Mouse (Mus musculus): ENCODE results near the gene Ar. TPM values are rescaled to one million over a fixed set of nuclear protein-coding genes. Genes with fewer than 3 reads are reported as not detected.

Gene Ar
- 0.08 and 0.14 TPM in 2 replicates for polyA plus RNA-seq (2014; fragmentation: Nextera tagmentation; extraction: Ambion mirVana)

- Histone ChIP-seq H3K9ac (replicated peaks; ENCODE audit: low read length) (no peak within 1 kb of the TSS), H3K27me3 (ENCODE audit: control insufficient read depth, insufficient read depth, low read length) (peaks cover 24% of the 10 kb centered on the region), H3K27ac (replicated peaks; ENCODE audit: low read depth, low read length) (no peak within 1 kb of the TSS), H3K4me2 (ENCODE audit: low read depth, low read length) (peak within 1 kb of the TSS; percentile 60), H3K4me3 (ENCODE audit: low read depth, low read length) (peak within 1 kb of the TSS; percentile 31), H3K4me1 (ENCODE audit: control insufficient read depth, insufficient read depth, low read length) (no peaks in the 10 kb centered on the region), H3K36me3 (replicated peaks; ENCODE audit: control insufficient read depth, insufficient read depth, low read depth, low read length) (no peaks in the 10 kb centered on the region), H3K9me3 (replicated peaks; ENCODE audit: control insufficient read depth, low read length) (no peaks in the 10 kb centered on the region)
- ATAC-seq (replicated peaks; ENCODE audit: insufficient number of reproducible peaks, low FRiP score, low TSS enrichment, low read depth) = peak; percentile 52; the same call in 1 of the 2 replicates
- peak; percentile 36 for DNase-seq (ENCODE audit: low spot score)
- 15% methylated on average over 24 of the region's 27 CpGs for WGBS
Observed at GRCm38 (mm10) chrX:98148531-98149342, at the start of gene Ar. Gene Ar (plus strand): TSS chrX:98148769.

GRCm38 (mm10) chrX:98149724-98150392 lies 1.3 kb downstream of the Ar start:
- H3K27me3 ChIP-seq (ENCODE audit: control insufficient read depth, insufficient read depth, low read length) = peaks cover 24% of the 10 kb centered on the region

GRCm38 (mm10) chrX:98150393-98151119 lies 2.0 kb downstream of the Ar start:
- DNase-seq (ENCODE audit: low spot score) (peak; percentile 1), ATAC-seq (replicated peaks; ENCODE audit: insufficient number of reproducible peaks, low FRiP score, low TSS enrichment, low read depth) (0 out of 2 replicates have a peak, but pooled peaks have one; percentile 59)
- no peaks in the 10 kb centered on the region for H3K9me3 ChIP-seq (replicated peaks; ENCODE audit: control insufficient read depth, low read length)
- H3K9ac ChIP-seq (replicated peaks; ENCODE audit: low read length) = no peak overlapping the region
- no peaks in the 10 kb centered on the region for H3K36me3 ChIP-seq (replicated peaks; ENCODE audit: control insufficient read depth, insufficient read depth, low read depth, low read length)
- H3K4me1 ChIP-seq (ENCODE audit: control insufficient read depth, insufficient read depth, low read length) = no peaks in the 10 kb centered on the region
- peak overlapping the region; percentile 60 for H3K4me2 ChIP-seq (ENCODE audit: low read depth, low read length)
- peak overlapping the region; percentile 31 for H3K4me3 ChIP-seq (ENCODE audit: low read depth, low read length)
- WGBS = 22% methylated on average over 32 of the region's 33 CpGs
- peaks cover 24% of the 10 kb centered on the region for H3K27me3 ChIP-seq (ENCODE audit: control insufficient read depth, insufficient read depth, low read length)
- H3K27ac ChIP-seq (replicated peaks; ENCODE audit: low read depth, low read length) = no peak overlapping the region

More at GRCm38 (mm10) chrX:98149724-98150392, 1.3 kb downstream of the Ar start:
- no peak overlapping the region for H3K27ac ChIP-seq (replicated peaks; ENCODE audit: low read depth, low read length)
- peak overlapping the region; percentile 31 for H3K4me3 ChIP-seq (ENCODE audit: low read depth, low read length)
- ATAC-seq (replicated peaks; ENCODE audit: insufficient number of reproducible peaks, low FRiP score, low TSS enrichment, low read depth) (no peak), DNase-seq (ENCODE audit: low spot score) (peak; percentile 0)
- H3K9me3 ChIP-seq (replicated peaks; ENCODE audit: control insufficient read depth, low read length) = no peaks in the 10 kb centered on the region
- H3K4me2 ChIP-seq (ENCODE audit: low read depth, low read length) = peak overlapping the region; percentile 60
- no peak overlapping the region for H3K9ac ChIP-seq (replicated peaks; ENCODE audit: low read length)
- 19% methylated on average over 23 of the region's 30 CpGs for WGBS
- H3K4me1 ChIP-seq (ENCODE audit: control insufficient read depth, insufficient read depth, low read length) = no peaks in the 10 kb centered on the region
- no peaks in the 10 kb centered on the region for H3K36me3 ChIP-seq (replicated peaks; ENCODE audit: control insufficient read depth, insufficient read depth, low read depth, low read length)

GRCm38 (mm10) chrX:98189759-98190158 lies 41.2 kb downstream of the Ar start:
- Histone ChIP-seq H3K9me3 (replicated peaks; ENCODE audit: control insufficient read depth, low read length) (no peaks in the 10 kb centered on the region), H3K36me3 (replicated peaks; ENCODE audit: control insufficient read depth, insufficient read depth, low read depth, low read length) (no peaks in the 10 kb centered on the region), H3K27me3 (ENCODE audit: control insufficient read depth, insufficient read depth, low read length) (no peaks in the 10 kb centered on the region), H3K4me2 (ENCODE audit: low read depth, low read length) (no peak overlapping the region), H3K27ac (replicated peaks; ENCODE audit: low read depth, low read length) (no peak overlapping the region), H3K9ac (replicated peaks; ENCODE audit: low read length) (no peak overlapping the region), H3K4me3 (ENCODE audit: low read depth, low read length) (no peak overlapping the region), H3K4me1 (ENCODE audit: control insufficient read depth, insufficient read depth, low read length) (no peaks in the 10 kb centered on the region)
- no peak for ATAC-seq (replicated peaks; ENCODE audit: insufficient number of reproducible peaks, low FRiP score, low TSS enrichment, low read depth)
- no peak for DNase-seq (ENCODE audit: low spot score)

GRCm38 (mm10) chrX:98205766-98206165 lies 57.2 kb downstream of the Ar start:
- H3K4me2 ChIP-seq (ENCODE audit: low read depth, low read length) = no peak overlapping the region
- H3K9ac ChIP-seq (replicated peaks; ENCODE audit: low read length) = no peak overlapping the region
- no peaks in the 10 kb centered on the region for H3K27me3 ChIP-seq (ENCODE audit: control insufficient read depth, insufficient read depth, low read length)
- H3K27ac ChIP-seq (replicated peaks; ENCODE audit: low read depth, low read length) = no peak overlapping the region
- DNase-seq (ENCODE audit: low spot score) (no peak), ATAC-seq (replicated peaks; ENCODE audit: insufficient number of reproducible peaks, low FRiP score, low TSS enrichment, low read depth) (no peak)
- no peak overlapping the region for H3K4me3 ChIP-seq (ENCODE audit: low read depth, low read length)
- H3K9me3 ChIP-seq (replicated peaks; ENCODE audit: control insufficient read depth, low read length) = no peaks in the 10 kb centered on the region
- H3K36me3 ChIP-seq (replicated peaks; ENCODE audit: control insufficient read depth, insufficient read depth, low read depth, low read length) = no peaks in the 10 kb centered on the region
- 42% methylated on average over 3 of the region's 3 CpGs for WGBS
- no peaks in the 10 kb centered on the region for H3K4me1 ChIP-seq (ENCODE audit: control insufficient read depth, insufficient read depth, low read length)

GRCm38 (mm10) chrX:98207166-98207565 lies 58.6 kb downstream of the Ar start:
- Histone ChIP-seq H3K4me1 (ENCODE audit: control insufficient read depth, insufficient read depth, low read length) (no peaks in the 10 kb centered on the region), H3K27ac (replicated peaks; ENCODE audit: low read depth, low read length) (no peak overlapping the region), H3K9ac (replicated peaks; ENCODE audit: low read length) (no peak overlapping the region), H3K4me3 (ENCODE audit: low read depth, low read length) (no peak overlapping the region), H3K36me3 (replicated peaks; ENCODE audit: control insufficient read depth, insufficient read depth, low read depth, low read length) (no peaks in the 10 kb centered on the region), H3K27me3 (ENCODE audit: control insufficient read depth, insufficient read depth, low read length) (no peaks in the 10 kb centered on the region), H3K4me2 (ENCODE audit: low read depth, low read length) (no peak overlapping the region), H3K9me3 (replicated peaks; ENCODE audit: control insufficient read depth, low read length) (no peaks in the 10 kb centered on the region)
- ATAC-seq (replicated peaks; ENCODE audit: insufficient number of reproducible peaks, low FRiP score, low TSS enrichment, low read depth) = no peak
- DNase-seq (ENCODE audit: low spot score) = no peak
- 79% methylated on average over 4 of the region's 4 CpGs for WGBS

- Histone ChIP-seq H3K4me1 (ENCODE audit: control insufficient read depth, insufficient read depth, low read length) (no peaks in the 10 kb centered on the region), H3K36me3 (replicated peaks; ENCODE audit: control insufficient read depth, insufficient read depth, low read depth, low read length) (no peaks in the 10 kb centered on the region), H3K27me3 (ENCODE audit: control insufficient read depth, insufficient read depth, low read length) (no peaks in the 10 kb centered on the region), H3K9ac (replicated peaks; ENCODE audit: low read length) (no peak overlapping the region), H3K9me3 (replicated peaks; ENCODE audit: control insufficient read depth, low read length) (no peaks in the 10 kb centered on the region), H3K4me2 (ENCODE audit: low read depth, low read length) (no peak overlapping the region), H3K27ac (replicated peaks; ENCODE audit: low read depth, low read length) (no peak overlapping the region), H3K4me3 (ENCODE audit: low read depth, low read length) (no peak overlapping the region)
- no peak for ATAC-seq (replicated peaks; ENCODE audit: insufficient number of reproducible peaks, low FRiP score, low TSS enrichment, low read depth)
- WGBS = 67% methylated on average over 1 of the region's 1 CpGs
- no peak for DNase-seq (ENCODE audit: low spot score)
Observed at GRCm38 (mm10) chrX:98216103-98216502, 67.5 kb downstream of the Ar start.

Measured in embryonic facial prominence, embryonic 11.5 days (tissue).